Comparison of ENCODE assay signal across 8 mouse cellular contexts in the genomic region with DNA sequence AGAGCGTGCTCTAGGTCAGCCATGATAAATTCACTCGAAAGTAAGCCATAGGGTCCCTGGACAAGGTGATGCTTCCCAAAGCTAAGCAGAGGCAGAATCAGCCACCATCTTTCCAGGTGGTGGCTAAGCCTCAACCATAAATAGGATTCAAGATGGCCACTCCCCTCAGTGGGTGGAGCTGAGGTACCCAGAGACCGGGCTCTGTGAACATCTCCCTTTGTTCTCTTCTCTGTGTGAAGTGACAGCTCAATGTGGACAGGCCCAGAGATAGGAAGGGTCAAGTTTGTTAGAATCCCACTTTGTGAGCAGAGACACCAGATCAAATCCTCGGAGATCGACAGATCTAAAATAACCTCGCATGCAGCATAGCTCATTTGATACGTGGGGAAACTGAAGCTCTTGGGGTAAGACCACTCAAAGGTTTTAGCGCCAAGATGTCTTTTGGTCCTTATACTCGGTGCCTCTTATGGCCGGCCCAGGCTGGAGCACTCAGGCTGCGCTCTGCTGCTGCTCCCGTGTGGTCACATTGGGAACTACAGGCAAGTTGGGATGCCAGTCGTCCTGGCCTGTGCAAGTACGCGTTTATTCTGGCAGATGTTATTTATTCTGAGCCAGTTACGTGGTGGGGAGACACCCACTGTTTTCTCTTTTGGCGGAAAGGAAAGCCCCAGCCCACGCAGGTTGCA. TPM values are rescaled to one million over a fixed set of nuclear protein-coding genes. Genes with fewer than 3 reads are reported as not detected.
DNase-seq lines count a peak whose midpoint lies in the region; ATAC-seq lines count a peak whose summit lies in the region.

No protein-coding gene starts in this region.

- H3K9me3 ChIP-seq in heart, embryonic 14.5 days (ENCODE audit: control insufficient read depth, low read length): no peaks in the 10 kb centered on the region
- no peaks in the 10 kb centered on the region for H3K9me3 ChIP-seq in liver, embryonic 11.5 days (ENCODE audit: control insufficient read depth, low read length)
- no peaks in the 10 kb centered on the region for H3K9me3 ChIP-seq in stomach, embryonic 14.5 days (ENCODE audit: control insufficient read depth, low read depth, low read length)

- H3K4me3 ChIP-seq in heart, embryonic 14.5 days (ENCODE audit: control insufficient read depth in 1 of 2, insufficient read depth in 1 of 2, low read depth in 1 of 2, low read length in 2 of 2): no peak overlapping the region
- no peak overlapping the region for H3K4me3 ChIP-seq in liver, embryonic 11.5 days (ENCODE audit: low read depth, low read length)
- H3K4me3 ChIP-seq in stomach, embryonic 14.5 days (ENCODE audit: low read depth, low read length): no peak overlapping the region

- peaks cover 3 to 4% of the 10 kb centered on the region in 2 experiments; a peak in 2 of 4 replicates for H3K4me1 ChIP-seq in heart, embryonic 14.5 days (ENCODE audit: control insufficient read depth in 2 of 2, insufficient read depth in 2 of 2, low read length in 2 of 2)
- H3K4me1 ChIP-seq in liver, embryonic 11.5 days (replicated peaks; ENCODE audit: control insufficient read depth, insufficient read depth, low read length): no peaks in the 10 kb centered on the region
- no peaks in the 10 kb centered on the region for H3K4me1 ChIP-seq in stomach, embryonic 14.5 days (ENCODE audit: control insufficient read depth, insufficient read depth, low read length)

- no peaks in the 10 kb centered on the region for H3K27me3 ChIP-seq in heart, embryonic 14.5 days (ENCODE audit: control insufficient read depth, insufficient read depth, low read length)
- H3K27me3 ChIP-seq in liver, embryonic 11.5 days (replicated peaks; ENCODE audit: control insufficient read depth, insufficient read depth, low read length): peaks cover 20% of the 10 kb centered on the region
- H3K27me3 ChIP-seq in stomach, embryonic 14.5 days (ENCODE audit: control insufficient read depth, insufficient read depth, low read length): no peaks in the 10 kb centered on the region

- DNase-seq in 416B (ENCODE audit: low read depth): peak; percentile 81
- DNase-seq in brain, adult 2 months (ENCODE audit: low read depth, low spot score): peak; percentile 90
- peak; percentile 92 for DNase-seq in kidney, postnatal 10 days
- peak; percentile 69 for DNase-seq in liver, embryonic 11.5 days (ENCODE audit: low spot score)
- peak; percentile 68 to 79 for DNase-seq in natural killer cell, adult 2 months (ENCODE audit: low spot score in 2 of 2)

- H3K4me2 ChIP-seq in heart, embryonic 14.5 days (ENCODE audit: low read length): 0 out of 2 replicates have a peak overlapping the region, but pooled peaks have one; percentile 7
- peak overlapping the region; percentile 16 for H3K4me2 ChIP-seq in liver, embryonic 11.5 days
- no peak overlapping the region for H3K4me2 ChIP-seq in stomach, embryonic 14.5 days (replicated peaks; ENCODE audit: low read depth, low read length)

- ATAC-seq in erythroblast, adult 5-6 weeks (replicated peaks; ENCODE audit: low FRiP score, poor library complexity, severe bottlenecking): peak; percentile 85
- peak; percentile 23; the same call in 1 of the 2 replicates for ATAC-seq in heart, embryonic 14.5 days (ENCODE audit: insufficient number of reproducible peaks, insufficient read depth, low FRiP score, low read depth)
- ATAC-seq in liver, embryonic 11.5 days (replicated peaks; ENCODE audit: low FRiP score): peak; percentile 54; the same call in 1 of the 2 replicates
- peak; percentile 82; the same call in 1 of the 2 replicates for ATAC-seq in stomach, embryonic 14.5 days (ENCODE audit: insufficient number of reproducible peaks, insufficient read depth, low FRiP score, low read depth)

- no peaks in the 10 kb centered on the region for H3K36me3 ChIP-seq in heart, embryonic 14.5 days (ENCODE audit: control insufficient read depth, insufficient read depth, low read length)
- H3K36me3 ChIP-seq in liver, embryonic 11.5 days (ENCODE audit: control insufficient read depth, insufficient read depth, low read length): no peaks in the 10 kb centered on the region
- no peaks in the 10 kb centered on the region for H3K36me3 ChIP-seq in stomach, embryonic 14.5 days (ENCODE audit: control insufficient read depth, insufficient read depth, low read length)

- no peak overlapping the region for H3K27ac ChIP-seq in heart, embryonic 14.5 days (replicated peaks in 1 of 2; ENCODE audit: control insufficient read depth in 1 of 2, insufficient read depth in 1 of 2, low read depth in 2 of 2, low read length in 2 of 2)
- no peak overlapping the region for H3K27ac ChIP-seq in liver, embryonic 11.5 days (ENCODE audit: low read depth, low read length)
- H3K27ac ChIP-seq in stomach, embryonic 14.5 days (ENCODE audit: low read length): no peak overlapping the region

- WGBS in heart, embryonic 14.5 days: 6% methylated on average over 18 of the region's 18 CpGs
- 9% methylated on average over 18 of the region's 18 CpGs for WGBS in liver, embryonic 11.5 days
- 6% methylated on average over 18 of the region's 18 CpGs for WGBS in stomach, embryonic 14.5 days

- H3K9ac ChIP-seq in heart, embryonic 14.5 days (ENCODE audit: low read length): no peak overlapping the region
- H3K9ac ChIP-seq in liver, embryonic 11.5 days (ENCODE audit: low read depth, low read length): no peak overlapping the region
- no peak overlapping the region for H3K9ac ChIP-seq in stomach, embryonic 14.5 days (replicated peaks; ENCODE audit: low read depth, low read length)

RNA-seq across cellular contexts. Expression of a gene that starts 11.4 kb away (rescaled TPM):
- 13.2 and 14.6 TPM in 2 replicates for total RNA-seq in erythroblast, adult 5-6 weeks (2015; ENCODE audit: low replicate concordance)
- 3.9 and 16.3 TPM in 2 replicates for total RNA-seq in erythroblast, adult 5-6 weeks (2017; ENCODE audit: low replicate concordance)
- polyA plus RNA-seq in heart, embryonic 14.5 days (2014; fragmentation: Nextera tagmentation; extraction: Ambion mirVana): 83.0 and 95.1 TPM in 2 replicates
- 39.2 and 42.5 TPM in 2 replicates for polyA plus RNA-seq in liver, embryonic 11.5 days (2014; fragmentation: Nextera tagmentation; extraction: Ambion mirVana)
- polyA plus RNA-seq in stomach, embryonic 14.5 days (2014; fragmentation: Nextera tagmentation; extraction: Ambion mirVana): 64.3 and 70.3 TPM in 2 replicates

RNA-seq across cellular contexts. Expression of a gene that starts 38.3 kb away (rescaled TPM):
- total RNA-seq in erythroblast, adult 5-6 weeks (2015; ENCODE audit: low replicate concordance): not detected in 2 replicates
- not detected in 2 replicates for total RNA-seq in erythroblast, adult 5-6 weeks (2017; ENCODE audit: low replicate concordance)
- polyA plus RNA-seq in heart, embryonic 14.5 days (2014; fragmentation: Nextera tagmentation; extraction: Ambion mirVana): 0.20 TPM in 1 of 2 replicates, not detected in the other
- polyA plus RNA-seq in liver, embryonic 11.5 days (2014; fragmentation: Nextera tagmentation; extraction: Ambion mirVana): not detected in 2 replicates
- polyA plus RNA-seq in stomach, embryonic 14.5 days (2014; fragmentation: Nextera tagmentation; extraction: Ambion mirVana): not detected in 2 replicates

RNA-seq across cellular contexts. Expression of a gene that starts 49.5 kb away (rescaled TPM):
- not detected in 2 replicates for total RNA-seq in erythroblast, adult 5-6 weeks (2015; ENCODE audit: low replicate concordance)
- not detected in 2 replicates for total RNA-seq in erythroblast, adult 5-6 weeks (2017; ENCODE audit: low replicate concordance)
- 42.2 and 54.1 TPM in 2 replicates for polyA plus RNA-seq in heart, embryonic 14.5 days (2014; fragmentation: Nextera tagmentation; extraction: Ambion mirVana)
- 9.0 and 10.8 TPM in 2 replicates for polyA plus RNA-seq in liver, embryonic 11.5 days (2014; fragmentation: Nextera tagmentation; extraction: Ambion mirVana)
- polyA plus RNA-seq in stomach, embryonic 14.5 days (2014; fragmentation: Nextera tagmentation; extraction: Ambion mirVana): 82.3 and 83.9 TPM in 2 replicates

Comparison
In these comparisons a context has a peak if more than half of its experiments do, and no peak if none do; other contexts are left out.
1. ATAC-seq: peak in every context shown above with its lines; median percentile 85 in erythroblast, adult 5-6 weeks; 82 in stomach, embryonic 14.5 days; 54 in liver, embryonic 11.5 days; 23 in heart, embryonic 14.5 days.